Mouse (Mus musculus): ENCODE data around the gene Eftud2. TPM values are rescaled to one million over a fixed set of nuclear protein-coding genes. Genes with fewer than 3 reads are reported as not detected.

Gene Eftud2
- total RNA-seq, 1 experiment: 198 TPM

DNA sequence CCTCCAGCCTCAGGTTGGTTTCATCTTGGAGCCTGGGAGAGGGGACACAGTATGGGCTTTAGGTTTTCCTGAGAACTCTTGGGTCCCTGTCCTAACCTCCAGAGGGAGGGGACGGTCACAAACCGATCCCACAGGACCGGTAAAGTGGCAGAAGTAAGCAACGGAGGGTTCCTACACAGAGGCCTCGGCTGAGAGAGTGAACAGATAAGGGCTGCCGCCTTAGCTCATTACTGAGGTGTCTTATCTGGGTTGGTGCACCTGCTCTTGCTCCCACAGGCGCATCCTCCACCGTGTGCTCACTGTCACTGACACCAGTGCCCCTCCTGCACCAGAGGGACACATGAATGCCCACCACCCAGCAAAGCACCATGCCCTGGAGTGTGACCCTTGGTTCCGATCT is 15.0 kb upstream of the Eftud2 start:
- no peak overlapping the region for H3K27ac ChIP-seq (ENCODE audit: insufficient read depth, low read depth, low read length, poor library complexity, severe bottlenecking)
- no peak for TF ChIP-seq HCFC1 (IDR thresholded peaks at IDR 0.05; ENCODE audit: borderline replicate concordance, insufficient read depth, low read length)
- in situ Hi-C loops (cut with MboI; ENCODE audit: low sequenced_read_pairs in 2 of 2, unreplicated experiment in 2 of 2): loop anchor here in 1 of 2 experiments (10.0 kb wide), 1 partner anchor 99 kb away; no protein-coding TSS in a partner anchor

DNA sequence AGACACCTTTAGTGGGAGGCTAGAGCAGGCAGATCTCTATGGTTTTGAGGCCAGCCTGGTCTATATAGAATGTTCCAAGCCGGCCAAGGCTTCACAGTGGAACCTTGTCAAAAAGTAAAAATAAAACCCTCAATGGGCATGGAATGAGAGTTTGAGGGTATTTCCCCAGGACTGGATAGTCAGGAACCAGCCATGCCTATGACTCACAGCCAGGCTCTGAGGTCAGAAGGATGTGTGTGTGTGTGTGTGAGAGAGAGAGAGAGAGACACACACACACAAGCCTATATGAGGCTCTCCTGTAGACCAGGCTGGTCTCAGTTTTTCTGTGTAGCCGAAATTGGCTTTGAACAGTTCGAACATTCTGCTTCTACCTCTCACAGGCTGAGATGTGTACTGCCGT is 13.9 kb upstream of the Eftud2 start:
- Histone ChIP-seq H3K9ac (ENCODE audit: insufficient read depth, low read depth, low read length, poor library complexity, severe bottlenecking) (no peak overlapping the region), H3K27ac (ENCODE audit: insufficient read depth, low read depth, low read length, poor library complexity, severe bottlenecking) (no peak overlapping the region), H3K9me3 (ENCODE audit: control insufficient read depth, insufficient read depth, low read depth, low read length) (no peaks in the 10 kb centered on the region), H3K36me3 (ENCODE audit: control insufficient read depth, insufficient read depth, low read length, poor library complexity, severe bottlenecking) (no peaks in the 10 kb centered on the region), H3K4me1 (ENCODE audit: control insufficient read depth in 2 of 2, insufficient read depth in 2 of 2, low read length in 2 of 2, poor library complexity in 1 of 2) (peaks cover 0 to 1% of the 10 kb centered on the region in 2 experiments; a peak in 2 of 4 replicates), H3K4me3 (ENCODE audit: insufficient read depth in 1 of 2, low read depth in 1 of 2, low read length in 2 of 2, poor library complexity in 1 of 2, severe bottlenecking in 1 of 2) (no peak overlapping the region)
- no peak for DNase-seq (ENCODE audit: low read depth, low spot score)
- no peak for TF ChIP-seq ZNF384 (IDR thresholded peaks at IDR 0.05; ENCODE audit: low read depth, low read length)
- TF ChIP-seq ZC3H11A (IDR thresholded peaks at IDR 0.05; ENCODE audit: borderline replicate concordance, low read depth, low read length): no peak
- TF ChIP-seq HCFC1 (IDR thresholded peaks at IDR 0.05; ENCODE audit: borderline replicate concordance, insufficient read depth, low read length): no peak
- no peak for TF ChIP-seq CHD2 (IDR thresholded peaks at IDR 0.05; ENCODE audit: low read depth, low read length)
- no peak for TF ChIP-seq MAFK (IDR thresholded peaks at IDR 0.05; ENCODE audit: insufficient read depth, low read depth, low read length)
- in situ Hi-C loops (cut with MboI; ENCODE audit: low sequenced_read_pairs in 2 of 2, unreplicated experiment in 2 of 2): loop anchor here in 1 of 2 experiments (10.0 kb wide), 1 partner anchor 100 kb away; no protein-coding TSS in a partner anchor

More for the DNA sequence above, 15.0 kb upstream of the Eftud2 start:
- Histone ChIP-seq H3K9me3 (ENCODE audit: control insufficient read depth, insufficient read depth, low read depth, low read length) (no peaks in the 10 kb centered on the region), H3K4me3 (ENCODE audit: insufficient read depth in 1 of 2, low read depth in 1 of 2, low read length in 2 of 2, poor library complexity in 1 of 2, severe bottlenecking in 1 of 2) (no peak overlapping the region), H3K4me1 (ENCODE audit: control insufficient read depth in 2 of 2, insufficient read depth in 2 of 2, low read length in 2 of 2, poor library complexity in 1 of 2) (peaks cover 0 to 1% of the 10 kb centered on the region in 2 experiments; a peak in 2 of 4 replicates), H3K36me3 (ENCODE audit: control insufficient read depth, insufficient read depth, low read length, poor library complexity, severe bottlenecking) (no peaks in the 10 kb centered on the region), H3K9ac (ENCODE audit: insufficient read depth, low read depth, low read length, poor library complexity, severe bottlenecking) (no peak overlapping the region)
- no peak for DNase-seq (ENCODE audit: low read depth, low spot score)

- TF ChIP-seq HCFC1 (IDR thresholded peaks at IDR 0.05; ENCODE audit: borderline replicate concordance, insufficient read depth, low read length) (no peak), ZNF384 (IDR thresholded peaks at IDR 0.05; ENCODE audit: low read depth, low read length) (no peak), CHD2 (IDR thresholded peaks at IDR 0.05; ENCODE audit: low read depth, low read length) (no peak), ZC3H11A (IDR thresholded peaks at IDR 0.05; ENCODE audit: borderline replicate concordance, low read depth, low read length) (no peak), MAFK (IDR thresholded peaks at IDR 0.05; ENCODE audit: insufficient read depth, low read depth, low read length) (no peak)
- H3K27ac ChIP-seq (ENCODE audit: insufficient read depth, low read depth, low read length, poor library complexity, severe bottlenecking): no peak overlapping the region
These were observed 12.3 kb upstream of the Eftud2 start for GRCm38 (mm10) chr11:102893015-102893651.

GRCm38 (mm10) chr11:102890096-102890495 is 9.3 kb upstream of the Eftud2 start:
- no peak for DNase-seq (ENCODE audit: low read depth, low spot score)
- no peak for TF ChIP-seq ZNF384 (IDR thresholded peaks at IDR 0.05; ENCODE audit: low read depth, low read length)
- no peak overlapping the region for H3K9ac ChIP-seq (ENCODE audit: insufficient read depth, low read depth, low read length, poor library complexity, severe bottlenecking)
- H3K4me1 ChIP-seq (ENCODE audit: control insufficient read depth in 2 of 2, insufficient read depth in 2 of 2, low read length in 2 of 2, poor library complexity in 1 of 2): no peaks in the 10 kb centered on the region; a peak in 1 of 4 replicates
- H3K4me3 ChIP-seq (ENCODE audit: insufficient read depth in 1 of 2, low read depth in 1 of 2, low read length in 2 of 2, poor library complexity in 1 of 2, severe bottlenecking in 1 of 2): no peak overlapping the region
- H3K27ac ChIP-seq (ENCODE audit: insufficient read depth, low read depth, low read length, poor library complexity, severe bottlenecking): no peak overlapping the region
- no peaks in the 10 kb centered on the region for H3K36me3 ChIP-seq (ENCODE audit: control insufficient read depth, insufficient read depth, low read length, poor library complexity, severe bottlenecking)
- no peaks in the 10 kb centered on the region for H3K9me3 ChIP-seq (ENCODE audit: control insufficient read depth, insufficient read depth, low read depth, low read length)
- in situ Hi-C loops (cut with MboI; ENCODE audit: low sequenced_read_pairs in 2 of 2, unreplicated experiment in 2 of 2): loop anchor here in 1 of 2 experiments (10.0 kb wide), 1 partner anchor 105 kb away; no protein-coding TSS in a partner anchor

More at GRCm38 (mm10) chr11:102893015-102893651, 12.3 kb upstream of the Eftud2 start:
- H3K9ac ChIP-seq (ENCODE audit: insufficient read depth, low read depth, low read length, poor library complexity, severe bottlenecking): peak overlapping the region; percentile 31
- peak; percentile 80 for DNase-seq (ENCODE audit: low read depth, low spot score)
- no peaks in the 10 kb centered on the region for H3K9me3 ChIP-seq (ENCODE audit: control insufficient read depth, insufficient read depth, low read depth, low read length)
- H3K36me3 ChIP-seq (ENCODE audit: control insufficient read depth, insufficient read depth, low read length, poor library complexity, severe bottlenecking): no peaks in the 10 kb centered on the region
- in situ Hi-C loops (cut with MboI; ENCODE audit: low sequenced_read_pairs in 2 of 2, unreplicated experiment in 2 of 2): loop anchor here in 1 of 2 experiments (10.0 kb wide), 1 partner anchor 102 kb away; no protein-coding TSS in a partner anchor
- H3K4me3 ChIP-seq (ENCODE audit: insufficient read depth in 1 of 2, low read depth in 1 of 2, low read length in 2 of 2, poor library complexity in 1 of 2, severe bottlenecking in 1 of 2): peak overlapping the region; percentile 51 to 70
- H3K4me1 ChIP-seq (ENCODE audit: control insufficient read depth in 2 of 2, insufficient read depth in 2 of 2, low read length in 2 of 2, poor library complexity in 1 of 2): peaks cover 0 to 1% of the 10 kb centered on the region in 2 experiments; a peak in 2 of 4 replicates

GRCm38 (mm10) chr11:102888135-102888534 is 7.3 kb upstream of the Eftud2 start:
- no peak for TF ChIP-seq CHD2 (IDR thresholded peaks at IDR 0.05; ENCODE audit: low read depth, low read length)
- TF ChIP-seq ZC3H11A (IDR thresholded peaks at IDR 0.05; ENCODE audit: borderline replicate concordance, low read depth, low read length): no peak
- TF ChIP-seq MAFK (IDR thresholded peaks at IDR 0.05; ENCODE audit: insufficient read depth, low read depth, low read length): no peak
- TF ChIP-seq ZNF384 (IDR thresholded peaks at IDR 0.05; ENCODE audit: low read depth, low read length): no peak
- TF ChIP-seq HCFC1 (IDR thresholded peaks at IDR 0.05; ENCODE audit: borderline replicate concordance, insufficient read depth, low read length): no peak
- in situ Hi-C loops (cut with MboI; ENCODE audit: low sequenced_read_pairs in 2 of 2, unreplicated experiment in 2 of 2): no loop called here
- no peak for DNase-seq (ENCODE audit: low read depth, low spot score)
- H3K9me3 ChIP-seq (ENCODE audit: control insufficient read depth, insufficient read depth, low read depth, low read length): no peaks in the 10 kb centered on the region
- no peak overlapping the region for H3K4me3 ChIP-seq (ENCODE audit: insufficient read depth in 1 of 2, low read depth in 1 of 2, low read length in 2 of 2, poor library complexity in 1 of 2, severe bottlenecking in 1 of 2)
- H3K4me1 ChIP-seq (ENCODE audit: control insufficient read depth in 2 of 2, insufficient read depth in 2 of 2, low read length in 2 of 2, poor library complexity in 1 of 2): no peaks in the 10 kb centered on the region
- H3K36me3 ChIP-seq (ENCODE audit: control insufficient read depth, insufficient read depth, low read length, poor library complexity, severe bottlenecking): no peaks in the 10 kb centered on the region
- no peak overlapping the region for H3K27ac ChIP-seq (ENCODE audit: insufficient read depth, low read depth, low read length, poor library complexity, severe bottlenecking)
- H3K9ac ChIP-seq (ENCODE audit: insufficient read depth, low read depth, low read length, poor library complexity, severe bottlenecking): no peak overlapping the region

Data from ES-E14 (cell line).